Mouse (Mus musculus) ovary, postnatal 10 days (tissue): Measurements from ENCODE around the gene Olfr1224-ps1.
"Not testable (repeated sequence)": the region's sequence is repeated elsewhere in the genome, so short reads cannot be mapped to it uniquely, and the experiment has no call there.

Source experiments
- DNase-seq: peaks from one replicate; pipeline ENCODE4 v3.0.0; 2022; ENCODE audit warnings: low spot score

Olfr1224-ps1 gene

DNA sequence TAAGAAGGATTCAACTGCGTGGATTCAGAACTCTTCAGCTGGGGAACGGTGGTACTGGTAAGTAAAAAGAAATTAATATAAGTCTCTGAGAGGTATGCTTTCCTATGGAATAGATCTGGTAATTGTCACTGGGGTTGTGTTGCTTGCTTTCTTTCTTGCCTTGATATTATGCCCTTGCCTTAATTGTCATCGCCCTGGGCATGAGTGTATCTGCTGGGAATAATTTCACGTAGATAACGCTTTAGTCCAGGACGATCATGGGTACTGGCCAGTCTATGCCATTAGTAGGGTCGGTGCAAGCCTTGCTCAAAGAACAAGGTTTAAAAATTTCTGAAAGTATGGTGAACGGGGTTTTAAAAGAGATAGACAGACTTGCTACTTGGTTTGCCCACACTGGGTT lies at the start of gene Olfr1224-ps1:
Gene Olfr1224-ps1 (minus strand): TSS at position 101 of the 400 bp plus-strand sequence.
- not testable (repeated sequence) for DNase-seq

DNA sequence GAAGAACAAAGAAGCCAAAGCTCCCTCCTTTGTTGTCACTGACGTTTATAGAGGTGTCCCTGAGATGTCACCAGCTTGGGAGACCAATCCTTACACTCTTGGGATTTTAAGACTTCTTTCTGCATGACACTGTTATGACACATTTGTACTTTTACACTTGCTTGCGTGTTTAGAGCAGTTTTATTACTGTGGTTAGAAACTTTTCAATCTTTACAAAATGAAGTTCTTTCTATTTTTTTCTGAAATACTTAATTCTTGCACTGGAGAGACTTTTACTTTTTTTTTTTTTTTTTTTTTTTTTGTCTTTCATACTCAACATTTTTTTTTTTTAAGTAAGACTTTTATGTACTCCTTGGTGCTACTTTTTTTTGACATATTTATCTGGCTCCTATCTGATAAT lies 36.1 kb upstream of the Olfr1224-ps1 start, which contains the start of gene Olfr1226:
Gene Olfr1226 (minus strand): TSS at position 101 of the 400 bp plus-strand sequence.
- DNase-seq = no peak

DNA sequence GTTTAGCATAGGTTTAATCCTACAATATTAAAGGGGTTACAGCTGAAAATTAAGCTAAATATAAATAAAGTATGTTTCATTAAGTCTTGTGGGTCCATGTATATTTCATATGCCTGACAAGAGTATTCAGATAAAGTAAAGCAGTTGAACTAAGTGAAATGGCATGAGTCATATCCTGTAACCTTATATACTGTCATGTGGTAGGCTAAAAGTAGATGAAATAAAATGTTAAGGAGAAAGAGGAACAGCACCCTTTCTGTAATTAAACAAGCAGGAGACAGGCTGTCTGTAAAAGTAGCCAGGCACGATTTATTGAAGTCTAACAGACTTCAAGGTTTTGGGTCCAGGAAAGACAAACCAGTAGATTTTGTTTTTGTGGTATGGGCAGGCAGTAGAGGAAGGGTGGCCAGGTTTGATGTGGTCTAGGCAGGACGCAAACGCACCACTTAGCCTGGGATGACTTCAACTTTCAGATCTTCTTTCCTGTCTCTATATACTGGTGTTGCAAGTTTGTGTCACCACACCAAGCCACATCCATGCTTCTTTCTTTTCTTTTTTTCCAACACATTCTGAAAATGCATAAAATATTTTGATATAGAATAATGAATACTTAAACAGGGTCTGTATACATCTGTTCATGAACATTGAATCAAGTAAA lies 32.6 kb upstream of the Olfr1224-ps1 start:
- no peak for DNase-seq

DNA sequence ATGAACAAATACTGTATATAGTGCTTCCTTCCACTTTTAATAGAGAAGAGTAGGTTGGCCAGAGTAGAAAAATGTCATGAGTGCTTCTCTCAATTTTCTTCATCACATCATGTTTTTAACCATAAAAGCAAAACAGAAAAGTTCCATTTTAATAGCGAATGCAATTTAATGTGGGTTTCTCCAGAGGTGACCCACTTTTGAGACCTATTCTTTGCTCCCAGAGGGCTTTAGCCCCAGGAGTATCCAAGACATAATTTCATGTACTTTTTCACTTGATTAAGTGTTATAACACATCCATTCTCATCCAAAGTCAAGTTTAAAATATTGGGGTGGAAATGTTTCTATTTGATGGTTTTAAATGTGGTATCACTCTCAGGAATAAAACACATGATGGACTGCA lies 10.7 kb upstream of the Olfr1224-ps1 start, which contains the start of gene Olfr1225:
Gene Olfr1225 (minus strand): TSS at position 101 of the 400 bp plus-strand sequence.
- DNase-seq = no peak

DNA sequence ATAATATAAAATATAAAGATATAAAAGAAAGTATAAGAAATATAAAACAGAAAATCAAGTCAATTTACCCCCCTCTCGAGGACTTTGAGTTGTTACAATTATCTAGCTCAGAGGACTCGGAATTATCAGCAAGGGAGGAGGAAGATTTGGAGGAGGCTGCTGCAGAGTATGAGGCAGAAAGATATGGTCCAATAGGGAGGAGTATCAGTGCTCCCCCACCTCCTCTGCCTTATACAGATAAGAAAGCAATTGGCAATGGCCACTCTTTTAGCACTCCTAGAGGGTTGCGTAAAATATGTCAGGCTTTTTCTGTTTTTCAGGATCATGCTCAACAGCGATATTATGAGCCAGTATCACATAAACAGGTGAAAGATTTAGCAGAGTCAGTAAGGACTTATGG lies 820 bp upstream of the Olfr1224-ps1 start:
- DNase-seq = not testable (repeated sequence)

DNA sequence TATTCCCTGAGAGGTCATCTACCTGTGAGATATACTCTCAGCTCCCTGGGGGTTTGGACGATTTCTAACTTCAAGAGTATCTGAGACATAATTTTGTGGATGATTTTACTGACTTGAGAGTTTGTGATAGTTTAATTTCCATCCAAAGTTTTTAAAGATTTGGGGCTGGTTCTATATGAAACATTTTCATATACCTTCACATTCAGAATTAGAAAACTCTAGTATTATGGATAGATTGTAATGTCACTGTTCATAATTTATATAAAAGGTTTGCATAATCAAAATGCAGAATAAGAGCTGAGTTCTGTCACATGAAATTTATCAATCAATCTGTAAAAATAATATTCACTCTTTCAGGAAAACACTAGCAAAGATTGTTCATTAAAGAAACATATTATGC lies 12.4 kb downstream of the Olfr1224-ps1 start, which contains the start of gene Olfr1223:
Gene Olfr1223 (minus strand): TSS at position 101 of the 400 bp plus-strand sequence.
- no peak for DNase-seq

DNA sequence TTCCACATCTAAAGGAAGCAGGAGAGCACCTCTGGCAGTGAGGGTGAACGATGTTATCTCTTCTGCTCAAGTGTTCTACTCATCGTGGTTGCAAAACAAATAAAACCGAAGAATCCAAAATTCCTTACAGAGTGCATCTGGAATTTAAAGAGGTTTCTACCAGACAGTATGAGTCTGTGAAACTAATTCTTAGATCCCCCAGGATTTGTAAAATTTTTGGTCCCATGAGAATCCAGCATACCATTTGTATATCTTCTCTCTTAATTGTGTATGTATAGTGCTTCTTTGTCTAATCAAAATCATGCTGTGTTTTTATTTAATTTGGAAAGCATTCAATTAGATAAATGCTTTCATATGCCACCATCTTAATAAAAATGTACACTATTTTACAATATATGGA lies 30.9 kb downstream of the Olfr1224-ps1 start, which contains the start of gene Olfr1222:
Gene Olfr1222 (minus strand): TSS at position 101 of the 400 bp plus-strand sequence.
- no peak for DNase-seq

DNA sequence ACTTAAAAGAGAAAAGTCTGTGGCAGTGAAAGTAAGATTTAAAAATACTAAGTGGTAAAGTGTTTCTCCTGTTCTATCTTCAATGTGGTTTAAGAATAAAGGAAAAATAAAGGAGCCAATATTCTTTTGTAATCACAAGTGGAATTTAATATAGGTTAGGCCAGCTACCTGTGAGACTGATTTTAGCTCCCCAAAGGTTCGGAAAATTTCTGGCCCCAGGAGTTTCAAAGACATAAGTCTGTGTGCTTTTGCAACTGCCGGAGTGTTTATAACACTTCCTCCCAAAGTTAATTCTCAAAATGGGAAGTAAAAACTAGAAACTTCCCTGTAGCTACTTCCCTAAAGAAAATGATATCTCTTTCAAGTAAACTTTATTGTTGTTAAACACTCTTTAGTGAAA lies 46.7 kb downstream of the Olfr1224-ps1 start, which contains the start of gene Olfr1221:
Gene Olfr1221 (minus strand): TSS at position 101 of the 400 bp plus-strand sequence.
- no peak for DNase-seq

DNA sequence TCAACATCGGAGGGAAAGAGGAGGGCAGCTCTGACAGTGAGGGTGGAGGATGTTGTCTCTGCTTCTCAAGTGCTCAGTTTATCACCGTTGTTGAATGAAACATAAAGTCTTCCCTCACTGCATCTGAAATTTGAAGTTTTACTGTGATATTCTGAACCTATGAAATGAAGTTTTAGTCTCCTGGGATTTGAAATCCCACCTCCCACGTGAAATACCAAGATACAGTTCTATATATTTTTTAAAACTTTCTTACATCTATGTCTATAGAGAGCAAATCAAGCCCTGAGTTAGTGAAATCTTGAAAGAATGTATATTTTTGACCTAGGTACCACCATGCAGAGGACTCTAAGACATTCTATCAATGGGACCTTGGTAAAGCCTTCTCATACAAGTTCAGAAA lies 57.2 kb downstream of the Olfr1224-ps1 start, which contains the start of gene Olfr1220:
Gene Olfr1220 (minus strand): TSS at position 101 of the 400 bp plus-strand sequence.
- no peak for DNase-seq

DNA sequence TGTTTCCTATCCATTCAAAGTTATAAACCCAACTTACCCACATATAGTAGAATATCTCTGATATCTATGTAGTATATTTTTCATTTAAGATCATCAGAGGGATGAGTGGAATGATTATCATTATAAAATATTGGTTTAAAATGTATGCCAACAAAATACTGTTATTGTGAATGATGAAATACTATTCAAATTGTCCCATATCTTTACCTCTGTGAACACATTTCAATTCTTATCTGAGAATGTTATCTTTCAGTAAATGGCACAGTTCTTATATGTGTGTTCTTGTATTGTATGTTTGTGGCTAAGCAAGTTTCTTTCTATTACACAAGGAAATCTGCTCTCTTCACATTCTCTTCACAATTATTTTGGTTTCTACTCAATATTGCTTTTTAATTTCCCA lies 58.2 kb downstream of the Olfr1224-ps1 start:
- no peak for DNase-seq
